Mouse (Mus musculus) stomach, adult 2 months (tissue): ENCODE measurements around the gene Usp21. TPM values are rescaled to one million over a fixed set of nuclear protein-coding genes. Genes with fewer than 3 reads are reported as not detected.

ENCODE experiments used
- polyA plus RNA-seq: library from polyadenylated mRNA; depleted of rRNA; stranded (reverse); fragments of >200 nt; gene quantifications from 2 replicates; pipeline ENCODE4 v1.2.3, GENCODE M21; 2012; rRNA removed

The Usp21 gene
- polyA plus RNA-seq: 19.0 and 19.2 TPM in 2 replicates

GRCm38 (mm10) chr1:171287136-171288081, at the start of gene Usp21:
Gene Usp21 (minus strand): TSS chr1:171287991.

DNA sequence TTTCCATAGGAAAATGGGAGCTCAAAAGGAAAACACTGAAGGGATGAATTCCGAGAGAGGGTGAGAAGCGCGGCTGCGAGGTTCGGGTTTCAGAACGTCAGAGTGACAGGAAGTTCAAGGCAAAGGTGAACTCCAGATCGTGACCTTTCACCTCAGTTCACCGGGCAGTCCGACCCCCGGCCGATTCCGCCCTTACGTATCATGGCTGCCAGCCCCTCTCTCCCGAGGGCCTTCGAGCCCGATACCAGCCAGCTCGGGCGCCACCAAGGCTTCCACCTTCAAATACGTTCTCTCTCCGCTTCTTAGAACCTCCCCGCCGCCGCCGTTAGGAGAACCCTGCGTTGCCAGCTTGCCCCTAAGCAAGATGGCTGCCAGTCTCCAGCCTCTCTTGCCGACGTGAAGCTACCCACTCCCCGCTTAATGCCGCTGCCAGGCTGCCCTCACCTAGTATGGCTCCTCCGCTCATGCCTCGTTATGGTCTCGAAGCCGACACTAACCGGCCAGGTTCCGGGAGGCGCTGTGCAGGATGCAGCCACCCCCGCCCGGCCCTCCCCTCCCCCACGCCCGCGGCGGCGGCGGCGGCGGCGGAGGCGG, 41.1 kb upstream of the Usp21 start, which contains the start of gene Dedd:
Gene Dedd, plus strand, starts transcription at position 307 of the 594 bp plus-strand sequence.

GRCm38 (mm10) chr1:171294298-171295062, 6.7 kb upstream of the Usp21 start, which contains the start of gene Ufc1:
Gene Ufc1 (minus strand): TSS chr1:171295024.

DNA sequence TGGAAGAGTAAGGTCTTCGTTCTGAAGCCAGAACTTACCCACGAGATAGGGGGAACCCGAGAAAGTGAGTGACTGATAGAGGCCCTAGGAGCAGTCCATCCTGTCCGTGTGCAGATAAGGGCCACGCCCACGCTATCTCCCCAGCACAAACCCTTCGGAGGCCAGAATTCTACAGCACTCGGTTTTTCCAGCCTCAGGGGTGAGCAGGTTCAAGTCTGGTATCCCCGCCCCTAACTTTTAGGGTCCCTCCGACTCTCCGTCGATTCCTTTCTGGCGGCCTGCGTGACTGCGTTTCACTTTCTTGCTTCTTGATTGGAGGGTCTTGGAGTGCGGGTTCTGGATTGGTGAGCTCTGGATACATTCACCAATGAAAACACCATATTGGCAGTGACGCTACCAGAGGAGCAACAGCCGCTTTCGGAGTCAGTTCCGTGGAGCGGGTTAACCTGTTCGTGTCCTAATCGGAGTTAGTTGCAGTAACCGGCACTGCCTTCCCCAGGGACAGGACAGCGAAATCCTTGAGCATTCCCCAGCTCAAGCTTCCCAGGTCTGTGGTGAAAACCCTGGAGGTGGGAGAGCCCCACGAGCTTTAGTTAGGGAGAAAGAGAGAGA, 6.8 kb downstream of the Usp21 start, which contains the start of gene Ppox:
Gene Ppox, minus strand, starts transcription at position 271 of the 612 bp plus-strand sequence.

DNA sequence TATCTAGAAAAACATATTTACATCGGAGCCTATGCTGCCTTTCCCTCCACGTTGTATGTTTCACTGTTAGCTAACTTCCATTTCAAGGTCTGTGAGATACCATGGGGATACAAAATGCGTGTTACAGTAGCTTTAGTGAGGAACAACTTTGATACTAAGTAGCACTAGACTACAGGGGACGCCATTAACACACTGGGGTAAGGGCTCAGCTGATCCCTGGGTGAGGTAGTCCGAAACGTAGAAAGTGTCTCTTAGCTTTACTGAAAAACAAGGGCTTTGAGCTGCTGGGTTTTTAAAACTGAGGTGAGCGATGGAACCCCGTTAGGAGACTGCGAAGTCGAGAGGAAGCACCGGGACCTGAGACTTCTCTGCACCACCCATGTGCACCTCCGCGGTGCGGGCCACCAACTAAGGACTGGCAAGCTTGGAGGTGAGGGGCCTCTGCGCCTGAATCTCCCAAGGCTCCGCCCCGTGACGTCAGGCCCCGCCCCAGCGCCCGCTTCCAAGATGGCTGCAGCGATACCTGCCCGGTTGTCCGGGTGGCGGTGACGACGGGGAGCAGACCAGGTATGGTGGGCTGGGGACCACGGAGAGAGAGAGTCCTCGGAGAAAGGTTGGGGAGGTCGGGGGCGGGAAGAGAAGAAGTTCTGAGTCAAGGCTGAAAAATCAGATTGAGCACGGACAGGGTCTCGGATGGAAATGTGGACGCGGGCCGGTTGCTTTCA, 17.8 kb downstream of the Usp21 start, which contains the start of gene B4galt3:
Gene B4galt3, plus strand, starts transcription at position 481 of the 725 bp plus-strand sequence.

GRCm38 (mm10) chr1:171250680-171251593, 36.9 kb downstream of the Usp21 start, which contains the start of gene Ndufs2:
Gene Ndufs2 (minus strand): TSS chr1:171251388.

GRCm38 (mm10) chr1:171249913-171250600, 37.7 kb downstream of the Usp21 start, which contains the start of gene Adamts4:
Gene Adamts4 (plus strand): TSS chr1:171250421.

GRCm38 (mm10) chr1:171234126-171234525, 53.7 kb downstream of the Usp21 start, which contains the start of gene Fcer1g:
Gene Fcer1g (minus strand): TSS chr1:171234365.

Other genes starting within 250 kb of the Usp21 start
- gene Fcgr3, start 223.1 kb downstream of the Usp21 start, polyA plus RNA-seq: 3.2 and 4.2 TPM in 2 replicates
- gene Cfap126, start 174.1 kb downstream of the Usp21 start, polyA plus RNA-seq: 1.2 and 1.4 TPM in 2 replicates
- 87.8 and 99.3 TPM in 2 replicates for gene Sdhc, start 137.4 kb downstream of the Usp21 start, polyA plus RNA-seq
- gene Mpz, start 137.3 kb downstream of the Usp21 start, polyA plus RNA-seq: 0.87 and 1.1 TPM in 2 replicates
- 41.3 and 54.6 TPM in 2 replicates for gene Pcp4l1, start 91.7 kb downstream of the Usp21 start, polyA plus RNA-seq
- gene Nr1i3, start 74.0 kb downstream of the Usp21 start, polyA plus RNA-seq: 0.04 and 0.11 TPM in 2 replicates
- gene Tomm40l, start 65.5 kb downstream of the Usp21 start, polyA plus RNA-seq: 20.4 and 21.3 TPM in 2 replicates
- gene Apoa2, start 62.9 kb downstream of the Usp21 start, polyA plus RNA-seq: 0.42 and 1.5 TPM in 2 replicates
- 16.4 and 22.5 TPM in 2 replicates for gene Fcer1g, start 53.6 kb downstream of the Usp21 start, polyA plus RNA-seq
- 2.8 and 2.9 TPM in 2 replicates for gene Adamts4, start 37.6 kb downstream of the Usp21 start, polyA plus RNA-seq
- 62.4 and 62.6 TPM in 2 replicates for gene Ndufs2, start 36.6 kb downstream of the Usp21 start, polyA plus RNA-seq
- 40.4 and 47.1 TPM in 2 replicates for gene B4galt3, start 17.7 kb downstream of the Usp21 start, polyA plus RNA-seq
- 16.4 and 17.4 TPM in 2 replicates for gene Ppox, start 6.8 kb downstream of the Usp21 start, polyA plus RNA-seq
- 8.7 and 9.2 TPM in 2 replicates for gene Ufc1, start 7.0 kb upstream of the Usp21 start, polyA plus RNA-seq
- gene Dedd, start 41.2 kb upstream of the Usp21 start, polyA plus RNA-seq: 16.3 and 18.4 TPM in 2 replicates
- 39.2 and 41.0 TPM in 2 replicates for gene Nit1, start 57.7 kb upstream of the Usp21 start, polyA plus RNA-seq
- gene Pfdn2, start 57.7 kb upstream of the Usp21 start, polyA plus RNA-seq: 1.2 and 1.9 TPM in 2 replicates
- 0.18 and 0.57 TPM in 2 replicates for gene Klhdc9, start 72.8 kb upstream of the Usp21 start, polyA plus RNA-seq
- 10.8 and 11.6 TPM in 2 replicates for gene Nectin4, start 82.1 kb upstream of the Usp21 start, polyA plus RNA-seq
- gene Arhgap30, start 101.0 kb upstream of the Usp21 start, polyA plus RNA-seq: 1.1 and 1.5 TPM in 2 replicates
- gene Usf1, start 123.3 kb upstream of the Usp21 start, polyA plus RNA-seq: 35.3 and 39.4 TPM in 2 replicates
- 26.3 and 54.4 TPM in 2 replicates for gene Tstd1, start 130.9 kb upstream of the Usp21 start, polyA plus RNA-seq
- gene F11r, start 149.5 kb upstream of the Usp21 start, polyA plus RNA-seq: 43.0 and 50.4 TPM in 2 replicates
- 0.88 and 2.0 TPM in 2 replicates for gene Alyref2, start 215.5 kb upstream of the Usp21 start, polyA plus RNA-seq
- 2.5 and 36.8 TPM in 2 replicates for gene Itln1, start 247.3 kb upstream of the Usp21 start, polyA plus RNA-seq